Mouse (Mus musculus) kidney, postnatal 14 days (tissue): ENCODE data around the gene Pkd1l1.
A peak's percentile ranks its signal among the peaks of the same experiment; 100 is the strongest.

ENCODE experiments used
- DNase-seq: peaks from one replicate; pipeline ENCODE4 v3.0.0; 2022; ENCODE audit warnings: mixed read lengths

Gene Pkd1l1

DNA sequence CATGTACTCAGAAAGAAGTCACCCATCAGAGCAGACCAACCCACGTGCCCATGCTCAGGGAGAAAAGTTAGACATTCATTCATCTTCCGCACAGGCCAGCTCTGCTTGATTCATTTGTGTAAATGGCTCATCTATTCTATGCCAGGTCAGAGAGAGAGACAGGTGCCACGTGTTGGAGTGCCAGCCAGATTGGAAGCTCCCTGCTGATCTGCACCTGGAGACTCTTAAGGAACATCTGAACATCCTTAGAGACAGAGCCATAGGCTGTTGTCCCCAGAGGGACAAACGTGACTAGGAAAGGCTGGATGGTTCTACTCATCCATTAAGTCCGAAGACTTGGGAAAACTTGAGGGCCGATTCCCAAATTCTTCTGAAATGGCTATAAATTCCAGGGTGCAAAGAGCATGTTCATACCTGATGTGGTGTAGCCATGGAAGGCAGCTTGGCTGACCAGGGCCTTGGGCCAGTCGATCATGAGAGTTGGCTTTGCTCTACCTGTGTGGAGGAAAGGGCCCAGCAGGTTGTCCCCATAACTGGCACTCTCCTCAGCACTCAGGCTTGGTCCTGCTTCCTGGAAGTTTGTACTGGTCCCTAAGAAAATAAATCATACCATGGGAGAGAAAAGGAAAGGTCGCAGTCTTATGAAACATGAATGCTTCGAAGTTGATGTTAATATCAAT, 36.5 kb downstream of the Pkd1l1 start:
- DNase-seq: no peak

DNA sequence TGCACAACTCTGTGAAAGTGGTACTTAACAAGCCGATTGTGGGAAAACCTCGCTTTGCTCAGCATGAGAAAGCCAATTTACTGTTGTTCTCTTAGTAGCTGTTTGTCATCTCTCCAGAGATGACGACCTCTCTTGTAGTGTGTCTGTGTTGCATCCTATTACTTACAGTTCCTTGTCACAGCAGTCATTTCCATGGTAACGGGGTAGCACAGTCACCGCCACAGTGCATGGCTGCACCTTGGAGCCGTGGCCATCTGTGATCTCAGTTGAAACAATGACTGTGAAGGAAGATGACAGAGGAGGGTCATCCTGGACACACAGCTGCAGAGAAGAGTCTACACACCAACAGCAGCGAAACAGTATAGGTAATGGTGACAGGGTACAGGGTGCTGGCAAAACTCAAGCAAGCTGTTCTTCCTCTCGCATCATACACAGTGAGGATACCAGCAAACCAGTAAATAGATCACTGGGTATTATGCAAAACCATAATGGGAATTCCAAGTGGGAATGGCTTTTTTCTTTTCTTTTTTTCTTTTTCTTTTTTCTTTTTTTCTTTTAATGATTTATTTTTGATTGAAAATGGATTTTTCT, 56.9 kb downstream of the Pkd1l1 start:
- DNase-seq: no peak

DNA sequence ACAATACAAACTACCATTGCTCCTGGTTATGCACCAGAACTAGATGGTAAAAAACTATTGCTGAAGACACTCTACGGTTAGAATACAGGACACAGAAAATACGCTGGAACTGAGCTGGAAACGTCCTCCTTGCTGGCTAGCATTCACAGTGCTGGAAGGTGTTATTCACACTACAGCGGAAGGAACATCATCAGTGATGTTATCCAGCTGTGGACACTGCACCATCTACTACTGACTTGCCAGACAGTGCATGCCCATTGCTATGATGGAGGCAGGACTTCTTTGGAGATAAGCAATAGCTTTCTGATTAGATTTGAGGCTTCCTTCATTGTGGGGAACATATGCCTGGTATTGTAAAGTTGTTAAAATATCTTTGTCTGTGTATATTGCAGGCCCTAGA, 90.3 kb downstream of the Pkd1l1 start:
- no peak for DNase-seq

DNA sequence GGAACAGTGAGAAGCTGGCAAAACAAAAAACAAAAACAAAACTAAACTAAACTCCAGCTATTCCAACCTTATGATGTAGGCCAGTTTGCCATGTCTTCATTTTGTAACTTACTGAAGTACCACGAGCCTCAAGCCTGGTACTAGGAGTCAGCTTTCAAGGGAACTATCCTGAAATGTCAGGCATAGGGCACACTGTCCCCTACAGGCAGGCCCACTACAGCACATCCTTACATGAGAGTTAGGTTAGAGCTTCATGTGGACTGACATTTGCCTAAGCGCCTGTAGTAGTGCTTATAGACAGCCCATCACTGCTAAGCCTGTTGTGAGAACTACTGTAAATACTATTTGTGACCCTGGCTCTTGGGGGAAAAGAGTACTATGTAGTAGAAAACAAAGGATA, 91.5 kb downstream of the Pkd1l1 start:
- DNase-seq: no peak

DNA sequence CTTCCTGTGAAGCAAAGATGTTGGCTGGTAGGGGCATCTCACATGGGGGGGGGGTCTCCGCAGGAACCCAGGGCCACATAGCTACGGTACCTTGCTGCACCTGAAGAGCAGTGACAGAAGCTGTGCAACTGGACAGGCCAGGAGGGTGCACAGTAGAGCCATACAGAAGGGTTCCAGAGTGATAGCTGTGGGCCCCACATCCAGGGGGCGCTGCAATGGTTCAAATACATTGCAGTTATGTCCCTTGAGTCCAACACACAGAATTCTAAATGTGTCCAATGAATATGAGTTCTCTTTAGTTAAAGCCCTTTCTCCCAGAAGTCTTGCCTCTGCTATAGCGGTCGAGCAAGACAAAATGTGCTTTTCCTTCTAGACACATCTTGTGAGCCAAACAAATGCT, 103.0 kb downstream of the Pkd1l1 start:
- DNase-seq: no peak

DNA sequence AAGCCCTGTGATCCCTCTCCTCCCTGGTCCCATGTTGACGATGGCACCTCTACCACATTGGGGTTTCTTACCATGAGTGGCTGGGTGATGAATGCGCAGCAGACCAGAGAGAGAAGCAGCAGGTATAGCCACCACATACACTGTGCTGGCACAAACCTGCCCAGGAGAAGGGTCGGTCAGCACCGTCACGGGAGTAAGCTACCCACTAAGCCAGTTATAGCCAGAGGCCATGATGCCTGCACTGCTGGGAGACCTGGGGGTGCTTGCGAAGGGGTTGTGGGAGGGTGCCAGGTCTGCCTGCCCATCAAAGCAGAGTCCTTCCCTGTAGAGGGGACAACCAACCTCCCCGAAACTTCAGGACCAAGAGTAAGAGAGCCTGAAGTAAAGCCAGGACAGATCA, 107.0 kb downstream of the Pkd1l1 start:
- DNase-seq: no peak

DNA sequence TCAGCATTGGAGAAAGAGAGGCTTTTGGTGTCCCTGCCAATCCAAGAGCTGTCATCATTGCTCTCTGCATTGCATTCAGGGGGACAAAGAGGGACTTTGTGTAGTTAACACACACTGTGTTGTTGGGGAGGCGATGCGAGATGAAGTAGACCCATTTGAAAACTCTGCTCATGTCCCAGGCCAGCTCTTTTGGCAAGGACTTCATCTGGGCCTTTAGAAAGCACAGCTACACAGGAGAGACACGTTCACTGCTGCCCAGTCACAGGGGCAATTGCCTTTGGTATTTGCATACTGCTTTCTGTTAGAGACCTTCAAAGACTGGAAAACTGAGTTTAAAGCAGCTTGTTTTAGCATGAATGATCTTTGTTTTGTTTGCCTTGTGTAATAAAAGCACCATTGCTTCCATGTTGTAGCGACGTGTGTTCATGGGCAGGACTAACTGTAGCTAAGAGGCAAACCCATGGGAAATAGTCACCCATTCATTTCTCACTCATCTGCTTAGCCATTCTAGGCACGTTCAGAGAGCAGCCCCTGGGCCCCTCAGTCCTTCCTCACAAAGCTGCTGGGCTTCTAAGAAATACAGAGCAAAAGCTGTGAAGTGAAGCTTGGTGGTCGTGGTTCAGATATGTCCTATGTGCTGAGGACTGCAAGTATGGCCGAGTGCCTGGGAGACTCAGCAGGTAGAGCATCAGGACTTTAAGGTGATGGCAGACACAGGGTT, 109.0 kb downstream of the Pkd1l1 start:
- DNase-seq: no peak

DNA sequence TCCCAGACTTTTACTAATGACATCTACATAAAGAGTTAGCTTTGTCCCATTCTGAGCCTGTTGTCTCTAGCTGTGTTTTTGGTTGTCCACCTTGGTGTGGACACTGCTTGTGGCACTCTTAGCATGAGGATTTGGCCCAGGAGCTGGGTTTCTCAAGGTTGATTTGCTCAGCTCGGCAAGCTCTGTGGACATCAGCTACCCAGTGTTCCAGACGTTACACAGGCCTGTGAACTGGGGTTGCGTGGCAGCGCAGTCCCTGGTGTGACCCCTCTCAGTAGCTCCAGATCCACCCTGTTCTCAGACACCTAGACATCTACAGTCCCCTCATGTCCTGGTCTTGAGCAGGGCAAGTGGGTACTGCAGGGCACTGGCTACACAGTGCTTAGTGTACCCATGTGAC, 110.6 kb downstream of the Pkd1l1 start:
- no peak for DNase-seq

DNA sequence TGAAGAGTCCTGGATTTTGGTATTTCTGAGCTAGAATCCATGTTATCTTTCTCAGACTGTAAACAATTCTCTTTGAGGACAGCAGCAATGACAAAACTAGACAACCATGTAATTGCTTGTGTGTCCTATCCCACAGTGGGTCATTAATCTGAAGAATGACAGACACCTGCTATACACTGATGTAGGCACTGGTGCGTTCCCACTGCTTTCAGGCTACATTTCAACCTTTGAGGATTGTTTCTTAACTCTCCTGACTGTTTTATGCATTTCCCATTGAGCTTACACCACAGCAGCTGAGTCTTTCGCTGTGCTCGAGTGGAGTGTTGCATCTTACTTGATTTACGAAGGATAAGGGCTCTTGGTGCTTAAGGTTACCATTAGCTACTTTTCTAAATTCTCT, 111.1 kb downstream of the Pkd1l1 start:
- DNase-seq: no peak

DNA sequence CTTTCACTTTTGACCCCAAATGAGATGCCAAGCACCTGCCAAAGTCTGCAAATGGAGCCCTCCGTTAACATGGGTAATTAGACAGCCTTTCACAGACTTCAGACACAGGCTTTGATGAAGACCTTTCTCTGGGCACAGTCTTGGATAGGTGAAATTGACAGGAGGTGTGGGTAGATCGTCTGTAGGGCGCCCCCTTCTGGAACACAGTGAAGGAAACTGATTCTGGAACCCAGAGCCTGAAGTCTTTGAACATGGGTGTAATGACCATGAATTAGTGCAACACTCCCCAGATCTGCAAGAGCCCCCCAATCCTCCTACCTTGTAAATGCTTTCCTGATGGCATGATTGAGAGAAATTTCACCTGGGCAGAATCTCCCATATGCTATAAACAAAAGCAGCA, 112.2 kb downstream of the Pkd1l1 start:
- peak; percentile 16 for DNase-seq

DNA sequence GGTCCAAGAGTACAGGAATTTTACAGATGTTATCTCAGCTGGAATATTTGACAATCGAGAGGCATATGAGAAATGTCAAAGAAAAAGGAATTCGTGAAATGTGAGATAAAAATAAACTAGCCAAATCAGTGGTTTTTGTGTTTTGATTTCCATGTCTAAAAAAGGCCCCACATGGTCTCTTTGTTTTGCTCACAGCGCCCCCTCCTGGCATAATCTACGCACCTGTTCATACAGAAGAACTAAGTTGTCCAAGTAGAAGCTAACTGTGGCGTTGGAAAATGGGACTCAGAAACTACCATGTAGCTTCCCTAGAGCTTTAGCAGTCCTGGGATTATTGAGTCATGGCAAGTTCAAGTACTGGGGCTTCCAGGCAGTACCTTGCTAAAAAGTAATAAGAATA, 113.2 kb downstream of the Pkd1l1 start:
- DNase-seq: peak; percentile 84

DNA sequence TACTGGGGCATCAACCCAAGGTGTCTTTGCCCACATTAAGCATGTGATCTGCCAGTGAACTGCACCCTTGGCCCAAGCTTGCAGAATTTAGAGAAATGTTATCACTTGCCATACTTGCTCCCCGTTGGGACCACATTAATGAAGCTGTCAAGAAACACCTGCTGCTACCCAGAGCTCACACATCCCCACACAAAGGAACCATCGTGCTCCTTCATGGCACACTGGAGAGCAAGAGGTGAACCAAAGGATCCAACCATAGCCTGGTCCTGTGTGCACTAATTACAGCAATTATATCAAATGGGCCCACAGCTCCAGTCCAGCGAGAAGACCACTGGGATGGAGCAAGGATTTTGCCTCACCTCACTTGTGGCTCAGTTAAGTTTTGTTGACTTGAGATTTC, 114.0 kb downstream of the Pkd1l1 start:
- DNase-seq: no peak

DNA sequence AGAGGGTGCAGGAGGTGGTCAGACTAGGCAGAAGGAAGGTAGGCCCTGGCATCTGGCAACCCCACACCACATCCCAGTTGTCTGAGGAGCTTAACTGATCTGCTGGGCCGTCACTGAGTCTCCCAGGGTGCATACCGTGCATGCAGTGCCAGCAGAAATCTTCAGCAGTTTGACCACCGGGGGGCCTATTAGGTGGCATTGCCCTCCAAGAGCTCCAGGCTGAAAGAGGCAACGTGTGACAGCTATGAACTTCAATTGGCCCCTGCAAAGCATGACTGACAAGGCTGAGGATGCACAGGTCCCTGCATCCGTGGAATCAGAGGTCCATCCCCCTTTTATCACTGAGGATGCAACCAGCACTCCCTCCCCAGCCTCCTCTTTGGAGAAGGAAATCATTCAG, 116.9 kb downstream of the Pkd1l1 start:
- DNase-seq: no peak

DNA sequence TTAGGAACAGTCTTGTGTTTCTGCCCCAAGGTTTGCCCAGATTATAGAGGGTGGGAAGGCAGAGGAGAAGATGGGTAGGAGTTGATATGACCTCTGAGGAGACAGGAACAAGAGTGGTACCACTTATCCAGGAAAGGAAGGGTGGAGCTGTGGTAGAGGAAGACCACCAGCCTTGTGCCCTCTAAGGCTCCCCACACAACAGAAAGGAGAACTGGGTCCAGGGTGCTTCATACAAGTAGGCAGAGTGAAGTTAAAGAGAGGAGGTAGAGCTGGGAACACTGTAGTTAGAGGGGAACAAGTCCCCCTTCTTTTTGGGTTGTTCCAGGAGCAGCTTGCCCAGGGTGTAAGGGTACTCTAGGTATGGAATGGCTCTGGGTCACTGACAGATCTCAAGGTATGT, 125.0 kb downstream of the Pkd1l1 start:
- DNase-seq: no peak

DNA sequence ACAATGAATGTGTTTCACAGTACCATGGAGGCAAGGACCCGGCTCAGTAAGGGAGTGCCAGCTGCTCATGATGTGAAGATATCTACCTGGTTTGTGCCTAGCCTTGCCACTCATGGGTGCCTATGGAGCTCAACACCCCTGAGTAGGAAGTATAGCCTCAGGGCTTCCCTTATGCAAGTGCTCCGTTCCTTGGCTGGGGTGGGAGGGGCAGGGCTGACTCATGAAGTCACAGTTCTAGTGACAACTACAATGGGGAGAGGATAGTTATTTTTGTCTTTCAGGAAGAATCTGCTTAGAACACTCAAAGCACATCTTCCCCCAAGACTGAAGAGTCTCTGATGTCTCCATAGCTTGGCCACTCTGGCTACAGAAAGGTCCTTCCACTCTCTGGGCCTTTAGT, 125.4 kb downstream of the Pkd1l1 start:
- DNase-seq: no peak

DNA sequence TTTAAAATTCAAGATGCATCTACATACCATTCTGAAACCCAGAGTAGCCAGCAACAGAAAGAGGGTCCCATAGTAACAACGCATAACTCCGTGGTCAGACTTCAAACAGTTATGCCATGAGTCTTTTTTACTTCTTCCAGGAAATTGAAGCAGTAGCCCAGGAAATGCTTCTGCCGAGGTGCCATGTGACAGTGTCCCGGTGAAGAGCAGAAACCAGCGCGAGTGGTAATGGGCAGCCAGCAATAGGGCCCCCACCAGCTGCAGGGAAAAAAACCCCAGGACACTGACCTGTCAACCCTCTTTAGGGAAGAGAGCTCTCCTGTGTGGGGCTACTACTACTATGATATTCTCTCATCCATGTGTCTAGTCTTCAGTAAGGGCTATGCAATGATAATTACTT, 136.9 kb downstream of the Pkd1l1 start:
- no peak for DNase-seq

DNA sequence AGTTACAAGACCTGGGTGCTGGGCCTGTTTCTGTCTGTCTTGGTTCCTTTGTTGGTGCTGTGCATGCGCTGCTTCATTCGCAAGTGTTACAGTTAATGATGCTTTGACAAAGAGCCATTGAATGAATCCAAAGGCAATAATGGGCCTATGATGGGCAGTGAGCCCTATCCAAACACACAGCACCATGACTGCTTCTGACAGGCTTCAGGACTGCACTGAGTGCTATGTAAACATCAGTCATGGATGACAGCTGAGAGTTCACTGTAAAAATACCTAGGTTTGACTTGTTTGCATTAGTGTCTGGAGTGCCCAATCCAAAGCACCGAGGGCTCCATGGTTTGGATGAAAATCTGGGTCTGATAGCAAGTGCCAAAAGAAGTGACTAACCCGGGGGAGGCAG, 138.9 kb downstream of the Pkd1l1 start:
- DNase-seq: no peak

DNA sequence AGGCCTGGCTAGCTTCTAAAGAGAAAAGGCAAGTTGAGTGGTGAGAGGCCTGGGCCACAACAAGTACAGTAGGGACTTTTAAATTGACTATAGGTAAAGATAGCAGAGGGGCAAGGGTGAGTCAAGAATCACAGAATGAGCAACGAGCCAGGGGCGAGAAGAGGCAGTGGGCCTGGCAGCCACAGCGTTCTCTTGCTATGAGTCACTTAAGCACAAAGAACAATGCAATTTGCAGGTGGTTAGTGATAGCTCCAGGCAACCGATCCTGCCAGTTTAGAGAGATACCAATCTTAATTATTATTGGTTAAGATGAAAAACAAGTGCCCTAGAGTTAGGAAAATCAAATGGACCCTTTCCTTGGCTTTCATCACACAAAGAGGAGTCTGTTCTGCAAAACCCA, 142.5 kb downstream of the Pkd1l1 start:
- no peak for DNase-seq

DNA sequence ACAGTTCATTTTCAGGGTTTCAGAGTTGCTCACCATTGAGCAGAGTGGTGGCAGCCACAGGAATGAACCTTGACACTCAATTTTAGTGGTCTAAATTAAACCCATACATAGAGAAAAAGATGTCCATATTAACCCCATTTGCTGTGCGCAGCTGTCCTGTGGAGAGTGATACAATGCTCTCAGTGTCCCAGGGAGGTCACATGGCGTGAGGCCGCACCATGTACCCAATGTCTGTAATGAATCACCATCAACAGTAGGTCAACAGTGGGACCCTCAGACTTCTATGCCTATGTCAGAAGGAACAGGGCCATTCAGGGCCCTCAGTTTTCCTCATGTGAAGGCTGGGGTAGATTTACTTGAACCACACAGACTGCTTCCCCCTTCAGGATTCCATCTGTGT, 143.5 kb downstream of the Pkd1l1 start:
- DNase-seq: no peak

DNA sequence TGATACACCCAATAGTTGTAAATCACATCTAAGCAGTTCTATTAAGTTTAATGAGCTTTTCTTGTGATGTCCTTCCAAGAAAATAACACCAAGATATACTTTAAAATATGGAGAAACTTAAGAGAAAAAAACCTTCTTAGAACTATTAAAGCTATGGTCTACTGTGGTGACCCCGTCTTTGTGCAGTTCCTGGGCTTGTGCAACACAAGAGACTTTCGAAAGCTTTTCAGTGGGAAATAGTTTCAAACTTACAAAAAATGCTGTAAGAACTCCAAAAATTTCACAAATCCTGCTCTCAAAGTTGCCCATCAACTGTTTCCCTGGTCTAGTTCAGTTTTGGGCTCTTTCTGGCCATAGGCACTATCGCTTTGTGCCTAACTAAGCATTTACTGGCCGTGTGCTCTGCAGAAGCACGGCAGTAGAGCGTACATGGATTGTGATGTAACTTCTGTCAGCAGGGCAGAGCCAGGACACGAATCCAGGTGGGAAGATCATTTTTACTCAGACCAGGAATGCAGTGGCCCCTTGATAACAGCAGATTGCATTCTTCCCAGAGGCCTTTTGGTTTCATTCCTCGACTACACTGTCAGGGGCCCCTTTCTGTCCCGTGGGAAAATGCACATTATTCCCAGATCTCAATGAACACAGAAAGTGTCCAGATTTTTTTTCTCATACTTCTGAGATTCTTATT, 144.1 kb downstream of the Pkd1l1 start:
- no peak for DNase-seq

DNA sequence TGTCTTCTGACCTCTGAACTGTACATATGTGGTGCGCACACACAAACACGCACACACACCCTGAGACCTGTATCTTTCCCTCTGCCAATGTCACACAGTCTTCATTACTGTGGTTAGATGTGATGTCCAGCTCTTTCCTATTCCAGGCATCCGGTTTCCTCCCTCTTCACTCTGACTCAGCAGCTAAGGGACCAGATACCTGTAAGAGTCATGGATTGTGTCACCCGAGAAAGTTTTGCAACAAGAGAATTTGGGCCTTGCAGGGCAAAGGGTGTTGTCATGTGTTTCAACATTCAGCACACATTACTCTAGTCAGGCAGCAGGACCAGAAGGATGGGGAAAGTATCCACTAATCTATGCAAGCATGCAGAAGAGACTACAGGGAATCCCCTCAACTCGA, 146.5 kb downstream of the Pkd1l1 start:
- DNase-seq: no peak

DNA sequence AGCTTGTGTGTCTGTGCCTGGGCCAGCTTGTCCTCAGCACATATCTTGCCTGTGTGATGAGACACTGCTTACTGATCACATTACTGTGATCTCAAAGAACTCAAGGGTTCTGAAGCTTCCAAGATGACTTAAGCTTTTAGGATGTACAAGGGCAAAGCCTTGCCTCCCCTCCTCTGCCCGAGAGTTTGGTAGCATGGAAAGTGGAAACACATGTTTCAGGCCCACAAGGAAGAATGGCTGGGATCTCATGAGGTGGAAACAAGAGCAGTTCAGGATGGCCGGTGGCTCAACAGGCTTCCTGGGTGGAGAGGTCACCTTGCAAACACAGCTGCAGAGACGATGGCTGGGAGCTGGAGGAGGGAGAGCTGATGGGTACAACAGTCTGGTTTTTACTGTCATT, 147.0 kb downstream of the Pkd1l1 start:
- no peak for DNase-seq

DNA sequence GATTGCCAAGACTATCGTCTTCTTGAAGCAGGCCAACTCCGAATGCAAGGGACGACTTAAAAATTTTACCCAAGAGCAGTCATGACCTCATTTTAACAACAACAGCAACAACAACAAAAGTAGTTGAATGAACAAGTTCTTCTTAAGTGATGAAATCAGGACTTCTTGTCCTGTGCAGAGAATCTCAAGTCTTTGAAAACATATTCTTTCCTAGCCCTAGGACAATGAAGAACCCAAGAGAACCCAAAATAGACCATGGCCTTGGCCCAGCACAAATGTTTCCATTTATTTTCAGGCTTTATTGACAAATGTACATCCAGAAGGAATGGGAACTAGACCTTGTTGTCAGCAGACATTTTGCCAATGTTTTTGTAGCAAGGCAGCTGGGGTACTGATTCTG, 147.7 kb downstream of the Pkd1l1 start:
- no peak for DNase-seq

DNA sequence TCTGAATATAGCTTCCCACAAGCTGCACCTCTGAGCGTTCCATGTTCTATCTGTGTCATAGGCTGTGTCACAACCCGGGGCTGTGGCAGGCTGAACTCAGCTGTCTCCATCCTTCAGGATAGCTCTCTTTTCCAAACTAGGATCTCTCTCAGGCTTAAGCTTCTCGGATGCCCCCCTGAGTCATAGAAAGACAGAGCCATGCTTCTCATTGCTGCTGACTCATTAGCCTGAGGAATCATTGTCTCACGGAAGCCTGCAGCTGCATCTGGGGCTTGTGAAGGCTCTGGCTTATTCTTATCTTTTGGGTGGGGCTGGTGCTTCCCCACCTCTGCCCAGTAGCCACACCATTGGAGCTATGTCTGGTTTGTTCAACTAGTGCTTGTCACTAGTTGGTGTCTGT, 151.7 kb downstream of the Pkd1l1 start:
- DNase-seq: no peak
